Mouse (Mus musculus) MEL (cell line): ENCODE results near the gene Trappc13. TPM values are rescaled to one million over a fixed set of nuclear protein-coding genes. Genes with fewer than 3 reads are reported as not detected.

Source experiments
- DNase-seq: peaks from one replicate; pipeline ENCODE4 v3.0.0; 2011; ENCODE audit warnings: low read depth, low spot score
- H3K27ac ChIP-seq: 2 replicates; pipeline ENCODE4 v1.5.1; 2012; ENCODE audit warnings: low read depth, mild to moderate bottlenecking, control low read depth, low read length, moderate library complexity; ENCODE audit not compliant: control insufficient read depth
- H3K27me3 ChIP-seq, 2 experiments: fragments of 150-350 bp in 1 of 2; sonication (generic) in 1 of 2; 2 replicates each; pipeline ENCODE4 v1.6.1; 2012; ENCODE audit warnings: low read length in 2 of 2, mild to moderate bottlenecking in 2 of 2, improper control_type of control experiment in 1 of 2, moderate library complexity in 1 of 2; ENCODE audit not compliant: insufficient read depth in 2 of 2, control insufficient read depth in 1 of 2
- H3K36me3 ChIP-seq, 2 experiments: 2 replicates each; pipeline ENCODE4 v1.6.1; 2012 to 2014; ENCODE audit warnings: low read length in 2 of 2, improper control_type of control experiment in 1 of 2, inconsistent platforms in 1 of 2, mild to moderate bottlenecking in 1 of 2; ENCODE audit not compliant: insufficient read depth in 2 of 2, control insufficient read depth in 1 of 2
- H3K4me1 ChIP-seq, 2 experiments: fragments of 150-350 bp in 1 of 2; sonication (generic) in 1 of 2; 2 replicates each; pipeline ENCODE4 v1.6.1; 2012; ENCODE audit warnings: low read length in 2 of 2, improper control_type of control experiment in 1 of 2, mild to moderate bottlenecking in 1 of 2; ENCODE audit not compliant: insufficient read depth in 2 of 2, control insufficient read depth in 1 of 2
- H3K4me3 ChIP-seq, 2 experiments: fragments of 150-350 bp in 1 of 2; sonication (generic) in 1 of 2; 2 replicates each; pipeline ENCODE4 v1.5.1; 2012; ENCODE audit warnings: low read depth in 2 of 2, low read length in 2 of 2, mild to moderate bottlenecking in 2 of 2, moderate library complexity in 2 of 2, control low read depth in 1 of 2, improper control_type of control experiment in 1 of 2; ENCODE audit not compliant: control insufficient read depth in 1 of 2, insufficient read depth in 1 of 2
- H3K79me2 ChIP-seq: 2 replicates; pipeline ENCODE4 v1.6.1; 2012; ENCODE audit warnings: mild to moderate bottlenecking, low read length, moderate library complexity; ENCODE audit not compliant: control insufficient read depth, poor library complexity, insufficient read depth
- H3K9ac ChIP-seq: 2 replicates; pipeline ENCODE4 v1.6.1; 2012; ENCODE audit warnings: low read depth, mild to moderate bottlenecking, control low read depth, low read length, moderate library complexity; ENCODE audit not compliant: control insufficient read depth, poor library complexity, severe bottlenecking
- H3K9me3 ChIP-seq: fragments of 150-350 bp; sonication (generic); replicated peaks from 2 replicates; pipeline ENCODE4 v1.6.1; 2012; ENCODE audit warnings: mild to moderate bottlenecking, low read length, improper control_type of control experiment, moderate library complexity; ENCODE audit not compliant: insufficient read depth
- CHD1 ChIP-seq: IDR thresholded peaks from 2 replicates; pipeline ENCODE4 v1.6.1; 2012; ENCODE audit warnings: low read depth, mild to moderate bottlenecking, inconsistent platforms, low read length, improper control_type of control experiment
- CTCF ChIP-seq, 3 experiments: IDR thresholded peaks in 2 of 3; conservative IDR thresholded peaks in 1 of 3; 2 replicates each; pipeline ENCODE4 v1.5.1; 2011 to 2012; ENCODE audit warnings: low read length in 3 of 3, low read depth in 2 of 3, mild to moderate bottlenecking in 2 of 3, improper control_type of control experiment in 1 of 3, inconsistent platforms in 1 of 3, mixed read lengths in 1 of 3, moderate library complexity in 1 of 3; ENCODE audit not compliant: control insufficient read depth in 1 of 3, insufficient read depth in 1 of 3, poor library complexity in 1 of 3, severe bottlenecking in 1 of 3
- E2F4 ChIP-seq: IDR thresholded peaks from 2 replicates; pipeline ENCODE4 v1.6.1; 2011; ENCODE audit warnings: low read depth, low read length, improper control_type of control experiment, borderline replicate concordance
- EP300 ChIP-seq, 2 experiments: IDR thresholded peaks; 2 replicates each; pipeline ENCODE4 v1.6.1; 2011; ENCODE audit warnings: improper control_type of control experiment in 2 of 2, low read length in 2 of 2, low read depth in 1 of 2, mild to moderate bottlenecking in 1 of 2
- GATA1 ChIP-seq: IDR thresholded peaks from 2 replicates; pipeline ENCODE4 v1.6.1; 2011; ENCODE audit warnings: low read depth, low read length, improper control_type of control experiment
- HCFC1 ChIP-seq: IDR thresholded peaks from 2 replicates; pipeline ENCODE4 v1.6.1; 2012; ENCODE audit warnings: low read depth, mild to moderate bottlenecking, inconsistent platforms, low read length, improper control_type of control experiment, moderate library complexity
- MEF2A ChIP-seq: IDR thresholded peaks from 2 replicates; pipeline ENCODE4 v1.6.1; 2014; ENCODE audit warnings: low read depth, mild to moderate bottlenecking, inconsistent platforms, low read length, improper control_type of control experiment; ENCODE audit not compliant: poor library complexity, insufficient replicate concordance, severe bottlenecking; ENCODE audit errors: extremely low read depth
- NRF1 ChIP-seq: IDR thresholded peaks from 2 replicates; pipeline ENCODE4 v1.6.1; 2014; ENCODE audit warnings: low read depth, mild to moderate bottlenecking, inconsistent platforms, low read length, improper control_type of control experiment, moderate library complexity; ENCODE audit not compliant: poor library complexity, insufficient read depth, severe bottlenecking
- POLR2A ChIP-seq, 2 experiments: IDR thresholded peaks; 2 replicates each; pipeline ENCODE4 v1.6.1; 2011 to 2012; ENCODE audit warnings: low read length in 2 of 2, mild to moderate bottlenecking in 2 of 2, control low read depth in 1 of 2, improper control_type of control experiment in 1 of 2, low read depth in 1 of 2, moderate library complexity in 1 of 2; ENCODE audit not compliant: control insufficient read depth in 1 of 2, insufficient read depth in 1 of 2, poor library complexity in 1 of 2
- SIN3A ChIP-seq: IDR thresholded peaks from 2 replicates; pipeline ENCODE4 v1.6.1; 2012; ENCODE audit warnings: low read length, improper control_type of control experiment, inconsistent platforms
- SMC3 ChIP-seq: IDR thresholded peaks from 2 replicates; pipeline ENCODE4 v1.6.1; 2011; ENCODE audit warnings: low read depth, low read length, improper control_type of control experiment
- TCF12 ChIP-seq: IDR thresholded peaks from 2 replicates; pipeline ENCODE4 v1.6.1; 2014; ENCODE audit warnings: low read depth, mild to moderate bottlenecking, inconsistent platforms, low read length, improper control_type of control experiment, moderate library complexity
- USF2 ChIP-seq, 2 experiments: IDR thresholded peaks; 2 replicates each; pipeline ENCODE4 v1.6.1; 2011 to 2012; ENCODE audit warnings: improper control_type of control experiment in 2 of 2, low read length in 2 of 2, borderline replicate concordance in 1 of 2, inconsistent platforms in 1 of 2, low read depth in 1 of 2, mild to moderate bottlenecking in 1 of 2; ENCODE audit not compliant: insufficient read depth in 1 of 2
- ZNF384 ChIP-seq: IDR thresholded peaks from 2 replicates; pipeline ENCODE4 v1.6.1; 2012; ENCODE audit warnings: low read depth, mild to moderate bottlenecking, inconsistent platforms, low read length, improper control_type of control experiment
- polyA plus RNA-seq, 2 experiments: library from polyadenylated mRNA; stranded (reverse) in 1 of 2; unstranded in 1 of 2; fragments of >175 nt in 1 of 2; fragments of >200 nt in 1 of 2; gene quantifications; 2 replicates each; pipeline versions ENCODE4 v1.2.1 to v1.2.4; 2012; ENCODE audit warnings: low replicate concordance in 2 of 2, low read depth in 1 of 2; ENCODE audit not compliant: insufficient read length in 2 of 2, insufficient read depth in 1 of 2, missing spikeins in 1 of 2
- total RNA-seq: library from RNA; depleted of rRNA; stranded (reverse); fragments of 300-350 nt; gene quantifications from 2 replicates; pipeline ENCODE4 v1.2.3, GENCODE M21; 2012

The Trappc13 gene
- total and polyA plus RNA-seq, 3 experiments = 28.3 to 33.5 TPM; not detected in 1

GRCm38 (mm10) chr13:104176874-104177273, 1.4 kb downstream of the Trappc13 start:
- H3K9ac ChIP-seq = peak overlapping the region; percentile 76
- TF ChIP-seq CTCF (IDR thresholded peaks at IDR 0.05 in 2 of 3, conservative IDR thresholded peaks at IDR 0.05 in 1 of 3; ENCODE audit: control insufficient read depth in 1 of 3, insufficient read depth in 1 of 3, low read depth in 2 of 3, low read length in 3 of 3, poor library complexity in 1 of 3, severe bottlenecking in 1 of 3) = no peak
- 0 out of 2 replicates have a peak, but pooled peaks have one; percentile 45 for TF ChIP-seq TCF12
- 0 out of 2 replicates have a peak, but pooled peaks have one; percentile 22 for TF ChIP-seq CHD1
- peak in 1 of 2 experiments; percentile 45; a peak in 2 of 4 replicates for TF ChIP-seq EP300 (IDR thresholded peaks at IDR 0.05; ENCODE audit: low read depth in 1 of 2, low read length in 2 of 2)
- peak; percentile 84 for TF ChIP-seq GATA1
- DNase-seq = peak; percentile 23
- H3K4me3 ChIP-seq = peak overlapping the region; percentile 52 to 64
- peaks cover 0 to 2% of the 10 kb centered on the region in 2 experiments; a peak in 3 of 4 replicates for H3K4me1 ChIP-seq
- no peaks in the 10 kb centered on the region for H3K9me3 ChIP-seq
- H3K27me3 ChIP-seq = no peaks in the 10 kb centered on the region
- H3K36me3 ChIP-seq = peaks cover 0 to 14% of the 10 kb centered on the region in 2 experiments; a peak in 3 of 4 replicates
- no peak overlapping the region for H3K27ac ChIP-seq
- peaks cover 36% of the 10 kb centered on the region for H3K79me2 ChIP-seq

DNA sequence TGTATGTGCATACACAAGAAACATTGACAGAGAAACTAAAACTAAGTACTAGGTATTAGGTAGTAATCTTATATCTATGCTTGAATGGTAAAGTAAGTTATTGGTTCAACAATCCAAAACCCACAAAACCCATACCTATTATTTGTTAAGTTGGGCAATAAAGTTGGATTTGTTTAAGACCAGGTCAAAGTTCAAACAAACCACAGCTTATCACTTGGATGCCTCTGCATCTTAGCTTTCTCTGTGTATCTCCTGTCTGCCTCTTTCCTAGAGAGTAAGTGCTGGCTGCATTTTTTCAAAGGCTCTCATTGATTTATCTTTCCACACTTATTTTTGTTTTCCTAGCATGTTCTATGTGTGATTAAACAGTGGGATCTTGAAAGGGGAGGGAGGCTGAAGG, 5.8 kb downstream of the Trappc13 start:
- H3K79me2 ChIP-seq = peaks cover 28% of the 10 kb centered on the region
- H3K27ac ChIP-seq = no peak overlapping the region
- peaks cover 1 to 14% of the 10 kb centered on the region in 2 experiments for H3K36me3 ChIP-seq
- DNase-seq = no peak
- no peaks in the 10 kb centered on the region for H3K27me3 ChIP-seq
- TF ChIP-seq SIN3A (no peak), TCF12 (no peak), POLR2A (IDR thresholded peaks at IDR 0.05; ENCODE audit: control insufficient read depth in 1 of 2, insufficient read depth in 1 of 2, low read depth in 1 of 2, low read length in 2 of 2, poor library complexity in 1 of 2) (no peak)
- no peaks in the 10 kb centered on the region for H3K9me3 ChIP-seq
- no peaks in the 10 kb centered on the region; a peak in 3 of 4 replicates for H3K4me1 ChIP-seq
- H3K4me3 ChIP-seq = no peak overlapping the region
- no peak overlapping the region for H3K9ac ChIP-seq

DNA sequence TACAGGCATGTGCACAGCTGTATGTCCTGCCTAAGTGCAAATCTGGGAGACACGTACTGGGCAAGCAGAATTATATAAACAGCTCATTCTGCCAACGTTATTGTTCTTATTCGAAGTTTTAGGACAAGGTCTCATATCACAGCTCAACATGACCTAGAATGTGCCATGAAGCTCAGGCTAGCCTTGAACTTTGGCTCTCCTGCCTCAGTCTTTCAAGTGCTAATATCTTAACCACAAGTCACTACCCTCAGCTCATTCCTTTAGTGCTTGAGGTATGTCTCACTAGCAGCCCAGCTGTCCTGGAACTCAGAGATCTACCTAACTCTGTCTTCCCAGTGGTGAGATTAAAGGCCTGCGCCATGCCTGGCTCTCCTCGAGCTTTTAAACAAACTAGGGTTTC, 6.6 kb downstream of the Trappc13 start:
- Histone ChIP-seq H3K27me3 (no peaks in the 10 kb centered on the region), H3K9me3 (no peaks in the 10 kb centered on the region), H3K4me3 (no peak overlapping the region), H3K27ac (no peak overlapping the region), H3K36me3 (peaks cover 1 to 12% of the 10 kb centered on the region in 2 experiments), H3K4me1 (no peaks in the 10 kb centered on the region; a peak in 3 of 4 replicates), H3K79me2 (peaks cover 25% of the 10 kb centered on the region), H3K9ac (no peak overlapping the region)
- no peak for DNase-seq
- TF ChIP-seq USF2 (IDR thresholded peaks at IDR 0.05; ENCODE audit: borderline replicate concordance in 1 of 2, insufficient read depth in 1 of 2, low read depth in 1 of 2, low read length in 2 of 2) = no peak
- TF ChIP-seq MEF2A = no peak
- TF ChIP-seq GATA1 = no peak
- TF ChIP-seq NRF1 = no peak
- TF ChIP-seq HCFC1 = no peak
- TF ChIP-seq SIN3A = no peak
- no peak for TF ChIP-seq CTCF (IDR thresholded peaks at IDR 0.05 in 2 of 3, conservative IDR thresholded peaks at IDR 0.05 in 1 of 3; ENCODE audit: control insufficient read depth in 1 of 3, insufficient read depth in 1 of 3, low read depth in 2 of 3, low read length in 3 of 3, poor library complexity in 1 of 3, severe bottlenecking in 1 of 3)
- no peak for TF ChIP-seq ZNF384
- no peak for TF ChIP-seq E2F4
- no peak for TF ChIP-seq TCF12
- TF ChIP-seq SMC3 = no peak
